Mouse (Mus musculus) small intestine, adult 2 months (tissue): Measurements from ENCODE around the gene Gm49711.

Experiments used
- CTCF ChIP-seq: fragments of 200-500 bp; IDR thresholded peaks from 2 replicates; pipeline ENCODE4 v1.5.1; 2012; ENCODE audit warnings: low read depth, mild to moderate bottlenecking, control low read depth, inconsistent platforms, low read length, moderate library complexity, mixed read lengths; ENCODE audit not compliant: insufficient replicate concordance, insufficient read length; ENCODE audit errors: extremely low read depth
- POLR2A ChIP-seq: fragments of 200-500 bp; IDR thresholded peaks from 2 replicates; pipeline ENCODE4 v1.6.1; 2012; ENCODE audit warnings: low read depth, mild to moderate bottlenecking, control low read depth, inconsistent platforms, low read length, moderate library complexity

GRCm38 (mm10) chr16:92150975-92151374 is 92.9 kb downstream of the Gm49711 start:
- TF ChIP-seq POLR2A = no peak
- no peak for TF ChIP-seq CTCF
